Mouse (Mus musculus) heart, adult 9 months (tissue): Measurements from ENCODE around the gene Grip1.

Source experiments
- DNase-seq, 2 experiments: peaks; one replicate each; pipeline ENCODE4 v3.0.0; 2022; ENCODE audit warnings: low spot score in 2 of 2

The Grip1 gene

GRCm38 (mm10) chr10:119564862-119565261 lies 111.2 kb downstream of the Grip1 start:
- DNase-seq, result no peak

GRCm38 (mm10) chr10:119573134-119573533 lies 119.5 kb downstream of the Grip1 start:
- DNase-seq, result no peak

DNA sequence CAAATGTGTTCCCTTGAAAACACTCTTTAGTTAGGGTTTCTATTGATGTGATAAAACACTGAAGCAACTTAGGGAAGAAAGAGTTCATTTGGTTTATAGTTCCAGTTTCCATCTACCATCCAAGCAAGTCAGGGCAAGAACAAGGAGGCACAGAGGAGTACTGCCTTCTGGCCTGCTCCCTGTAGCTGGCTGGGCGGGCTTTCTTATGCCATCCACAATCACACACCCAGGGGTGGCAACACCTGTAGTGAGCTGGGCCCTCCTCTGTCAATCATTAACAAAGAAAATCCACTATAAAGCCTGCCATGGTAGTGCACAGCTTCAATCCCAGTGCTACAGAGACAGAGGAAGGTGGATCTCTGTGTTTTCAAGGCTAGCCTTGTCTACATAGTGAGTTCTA lies 122.2 kb downstream of the Grip1 start:
- no peak for DNase-seq

GRCm38 (mm10) chr10:119580024-119580423 lies 126.4 kb downstream of the Grip1 start:
- no peak for DNase-seq

DNA sequence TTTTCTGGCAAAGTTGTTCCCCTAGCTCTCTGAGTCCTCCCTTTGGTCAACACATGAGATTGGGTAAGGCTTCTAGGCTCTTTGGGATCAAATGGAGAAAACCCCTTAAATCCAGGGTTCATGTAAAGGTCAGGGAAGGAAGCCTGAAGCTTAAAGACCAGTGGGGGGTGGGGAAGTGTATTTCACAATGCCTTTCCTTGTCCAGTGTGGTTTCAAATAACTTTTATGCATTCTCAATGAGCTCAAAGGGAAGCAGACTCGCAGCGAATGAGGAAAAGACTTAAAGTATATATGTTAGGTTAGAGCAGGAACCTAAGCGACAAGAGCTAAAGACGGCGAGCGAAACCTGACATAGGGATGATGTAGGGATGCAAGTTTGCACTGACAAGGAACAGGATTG lies 131.0 kb downstream of the Grip1 start:
- no peak for DNase-seq

- DNase-seq, result no peak
These were observed 133.3 kb downstream of the Grip1 start for GRCm38 (mm10) chr10:119586976-119587375.

DNA sequence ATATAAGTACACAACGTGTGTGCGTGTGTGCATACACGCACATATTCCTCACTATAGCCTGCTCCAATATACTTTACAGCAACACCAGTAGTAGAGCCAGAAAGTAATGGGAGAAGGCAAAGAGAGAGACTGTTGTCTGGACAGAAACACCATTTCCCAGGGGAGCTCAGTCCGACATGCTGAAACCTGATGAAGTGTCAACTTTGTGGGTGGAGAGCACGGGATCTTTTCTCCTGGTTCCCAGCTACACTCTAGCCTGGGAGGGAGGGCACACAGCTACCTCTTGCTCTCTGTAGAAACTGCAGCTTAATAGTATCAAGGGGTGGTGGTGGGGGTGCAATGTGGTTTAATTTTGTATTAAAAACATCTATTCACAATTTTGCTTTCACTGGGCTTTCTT lies 143.2 kb downstream of the Grip1 start:
- DNase-seq, result no peak

GRCm38 (mm10) chr10:119607501-119607900 lies 153.9 kb downstream of the Grip1 start:
- DNase-seq, result no peak

GRCm38 (mm10) chr10:119608998-119609397 lies 155.4 kb downstream of the Grip1 start:
- DNase-seq, result no peak

- DNase-seq, result no peak
These were observed 156.8 kb downstream of the Grip1 start for GRCm38 (mm10) chr10:119610279-119610895.

DNA sequence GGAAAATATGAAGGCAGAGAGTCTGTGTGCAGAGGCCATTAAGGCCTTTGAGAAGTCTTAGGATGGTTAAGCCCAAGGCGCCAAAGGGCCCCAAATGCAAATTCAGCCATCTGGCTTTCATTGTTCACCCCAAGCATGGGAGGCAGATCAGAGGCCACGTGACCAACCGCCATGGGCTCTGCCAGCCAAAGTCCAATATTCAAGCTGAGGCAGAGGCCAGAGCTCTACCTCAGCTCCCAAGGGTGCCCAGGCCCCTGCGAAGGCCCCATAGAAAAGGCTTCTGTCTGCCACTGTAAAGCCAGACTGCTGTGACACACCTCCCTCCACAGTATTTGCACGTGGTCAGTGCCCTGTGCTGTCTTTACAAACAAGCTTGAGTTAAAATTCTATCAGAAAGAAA lies 158.4 kb downstream of the Grip1 start:
- no peak for DNase-seq

GRCm38 (mm10) chr10:119614726-119615125 lies 161.1 kb downstream of the Grip1 start:
- DNase-seq, result peak; percentile 12 to 20

DNA sequence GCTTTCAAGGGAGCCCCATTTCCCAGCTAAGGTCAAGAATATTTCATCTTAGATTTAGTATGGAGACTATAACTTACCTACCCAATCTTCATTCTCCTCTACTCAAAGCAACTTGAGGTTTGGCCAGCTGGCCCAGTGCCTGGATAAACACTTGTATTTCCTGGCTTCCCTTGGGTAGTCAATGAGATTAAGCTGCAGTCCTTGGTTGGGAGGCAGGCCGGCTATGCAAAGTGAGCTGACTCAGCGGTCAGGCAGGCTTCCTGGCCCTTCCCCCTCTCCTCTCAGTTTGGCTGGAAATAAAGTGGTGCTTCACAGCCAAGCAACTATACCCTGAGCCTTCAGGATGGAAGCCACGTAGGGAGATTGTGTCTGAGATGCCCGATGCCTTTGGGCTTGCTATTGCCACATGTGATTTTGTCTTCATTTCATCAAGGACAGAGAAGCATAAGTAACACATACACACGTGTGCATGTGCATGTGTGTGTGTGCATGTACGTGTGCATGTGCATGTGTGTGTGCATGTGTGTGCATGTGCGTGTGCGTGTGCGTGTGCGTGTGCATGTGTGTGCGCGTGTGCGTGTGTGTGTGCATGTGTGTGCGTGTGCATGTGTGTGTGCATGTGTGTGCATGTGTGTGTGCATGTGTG lies 161.7 kb downstream of the Grip1 start:
- peak; percentile 72 to 75 for DNase-seq

GRCm38 (mm10) chr10:119616078-119616477 lies 162.4 kb downstream of the Grip1 start:
- no peak for DNase-seq

- no peak for DNase-seq
These were observed 175.0 kb downstream of the Grip1 start for GRCm38 (mm10) chr10:119628656-119629055.

DNA sequence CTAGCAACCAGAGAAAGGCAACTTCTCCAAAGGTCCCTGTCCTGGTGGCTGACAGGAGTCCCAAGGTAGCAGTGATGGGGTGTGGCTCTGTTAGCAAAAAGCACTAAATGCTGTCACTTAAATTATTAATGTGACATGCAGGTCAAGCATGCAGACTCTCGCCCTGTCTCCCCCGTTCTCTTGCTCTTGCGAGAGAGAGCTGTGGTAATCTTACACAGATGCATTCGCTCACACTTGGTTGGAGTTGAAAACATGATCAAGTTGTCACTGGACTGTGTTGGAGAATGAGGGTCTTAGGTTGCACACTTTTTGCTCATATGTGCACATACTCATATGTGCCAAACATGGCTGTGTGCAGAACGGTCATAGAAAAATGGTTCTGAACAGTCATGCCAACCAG lies 176.8 kb downstream of the Grip1 start:
- DNase-seq, result no peak

- no peak for DNase-seq
These were observed 178.3 kb downstream of the Grip1 start for GRCm38 (mm10) chr10:119631966-119632365.

- no peak for DNase-seq
These were observed 180.9 kb downstream of the Grip1 start for GRCm38 (mm10) chr10:119634544-119634943.

- DNase-seq, result no peak
These were observed 186.9 kb downstream of the Grip1 start for GRCm38 (mm10) chr10:119640534-119640933.

- no peak for DNase-seq
These were observed 187.4 kb downstream of the Grip1 start for GRCm38 (mm10) chr10:119641011-119641410.

DNA sequence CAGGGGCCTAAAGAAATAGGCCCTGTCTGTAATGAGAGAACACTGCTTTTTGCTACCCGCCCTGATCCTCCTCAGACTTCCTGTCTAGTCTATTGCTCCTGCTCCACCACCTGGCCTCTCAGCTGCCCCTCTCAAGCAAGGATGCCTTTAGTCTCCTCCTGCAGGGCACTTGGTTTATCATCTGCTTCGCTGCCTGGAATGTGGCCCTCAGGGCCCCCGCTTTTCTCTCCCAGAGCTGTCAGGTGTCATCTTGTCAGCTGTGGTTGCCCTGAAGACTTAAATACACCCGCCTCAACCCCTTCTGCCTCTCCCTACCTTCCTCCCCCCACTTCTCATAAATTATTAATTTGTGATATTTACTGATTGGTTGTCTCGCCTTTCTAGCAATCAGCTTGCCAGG lies 190.7 kb downstream of the Grip1 start:
- DNase-seq, result no peak

DNA sequence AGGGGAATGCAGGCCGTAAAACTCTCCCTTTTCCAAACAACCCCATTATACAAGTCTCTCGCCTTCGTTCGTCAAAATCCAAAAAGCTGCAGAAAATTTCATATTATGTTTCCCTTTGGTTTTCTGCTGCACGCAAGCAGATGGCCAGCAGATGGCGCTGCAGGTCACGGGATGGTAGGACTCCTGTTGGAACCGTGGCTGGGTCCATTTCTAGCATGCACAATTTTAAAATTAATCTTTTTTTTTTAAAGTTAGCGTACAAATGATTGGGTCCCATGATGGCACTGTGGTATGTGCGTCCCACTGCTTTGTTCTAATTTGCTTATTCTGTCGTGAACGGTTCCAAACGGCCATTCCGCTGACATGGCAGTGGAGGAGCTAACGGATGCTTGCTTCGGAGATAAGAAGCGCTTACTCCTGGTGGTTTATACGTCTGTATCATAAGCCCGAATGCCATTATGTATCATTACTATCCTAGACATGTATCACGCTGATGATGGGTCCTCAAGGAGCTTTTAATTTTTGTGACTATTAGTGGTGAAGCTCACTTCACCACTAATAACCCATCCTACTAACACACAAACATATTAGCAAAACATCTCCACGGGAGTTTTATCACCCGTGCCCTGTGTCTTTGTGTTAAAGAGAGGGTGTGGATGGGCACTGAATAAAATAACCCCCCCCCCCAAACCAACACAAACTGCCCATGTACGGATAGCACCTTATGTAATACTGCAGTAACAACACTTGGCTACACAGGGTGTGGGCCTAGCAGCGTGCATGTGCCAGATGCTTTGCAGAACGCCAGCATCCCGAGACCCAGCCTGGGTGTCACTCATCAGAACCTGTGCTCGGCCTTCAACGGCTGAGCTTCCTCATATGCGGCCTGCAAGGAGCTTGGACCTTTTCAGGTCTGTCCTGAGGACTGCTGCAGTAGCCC lies 193.1 kb downstream of the Grip1 start:
- no peak for DNase-seq
